Mouse (Mus musculus) midbrain, embryonic 13.5 days (tissue): Measurements from ENCODE around the gene Chmp4b. TPM values are rescaled to one million over a fixed set of nuclear protein-coding genes. Genes with fewer than 3 reads are reported as not detected.

Source experiments
- ATAC-seq: fragments of 200-750 bp; cut with Nextera tagmentation; 2 replicates; pipeline ENCODE4 v1.8.0; 2017; ENCODE audit warnings: mild to moderate bottlenecking, moderate TSS enrichment, moderate library complexity
- H3K27ac ChIP-seq: fragments of 300-500 bp; sonication (generic); 2 replicates; pipeline ENCODE4 v1.5.1; 2015; ENCODE audit warnings: inconsistent platforms, mild to moderate bottlenecking, moderate library complexity
- H3K27me3 ChIP-seq: fragments of 300-500 bp; sonication (generic); 2 replicates; pipeline ENCODE4 v1.6.1; 2015; ENCODE audit warnings: mild to moderate bottlenecking, inconsistent platforms
- H3K36me3 ChIP-seq: fragments of 300-500 bp; sonication (generic); 2 replicates; pipeline ENCODE4 v1.6.1; 2015; ENCODE audit warnings: mild to moderate bottlenecking, inconsistent platforms
- H3K4me1 ChIP-seq: fragments of 300-500 bp; sonication (generic); replicated peaks from 2 replicates; pipeline ENCODE4 v1.6.1; 2015; ENCODE audit warnings: inconsistent platforms
- H3K4me2 ChIP-seq: fragments of 300-500 bp; sonication (generic); replicated peaks from 2 replicates; pipeline ENCODE4 v1.6.1; 2015; ENCODE audit warnings: moderate library complexity, mild to moderate bottlenecking, inconsistent platforms
- H3K4me3 ChIP-seq: fragments of 300-500 bp; sonication (generic); replicated peaks from 2 replicates; pipeline ENCODE4 v1.5.1; 2015; ENCODE audit warnings: mild to moderate bottlenecking, inconsistent platforms
- H3K9ac ChIP-seq: fragments of 300-500 bp; sonication (generic); replicated peaks from 2 replicates; pipeline ENCODE4 v1.6.1; 2015; ENCODE audit warnings: mild to moderate bottlenecking, inconsistent platforms
- H3K9me3 ChIP-seq: fragments of 300-500 bp; sonication (generic); 2 replicates; pipeline ENCODE4 v1.6.1; 2016; ENCODE audit warnings: mild to moderate bottlenecking, inconsistent platforms
- whole genome bisulfite sequencing: fragments of 180-500 bp; shearing (Covaris S2); methylation state at CpG from one replicate; pipeline ENCODE4 v1.1.7; 2015; 5-methylcytosine and 5-hydroxymethylcytosine counted together
- polyA plus RNA-seq: library from polyadenylated mRNA; unstranded; fragments of >200 nt; fragmentation: Nextera tagmentation; extraction: Ambion mirVana; gene quantifications from 2 replicates; pipeline ENCODE4 v1.2.1, GENCODE M21; 2015

Chmp4b gene
- polyA plus RNA-seq, 1 experiment from 2014 or later: 27.2 TPM

DNA sequence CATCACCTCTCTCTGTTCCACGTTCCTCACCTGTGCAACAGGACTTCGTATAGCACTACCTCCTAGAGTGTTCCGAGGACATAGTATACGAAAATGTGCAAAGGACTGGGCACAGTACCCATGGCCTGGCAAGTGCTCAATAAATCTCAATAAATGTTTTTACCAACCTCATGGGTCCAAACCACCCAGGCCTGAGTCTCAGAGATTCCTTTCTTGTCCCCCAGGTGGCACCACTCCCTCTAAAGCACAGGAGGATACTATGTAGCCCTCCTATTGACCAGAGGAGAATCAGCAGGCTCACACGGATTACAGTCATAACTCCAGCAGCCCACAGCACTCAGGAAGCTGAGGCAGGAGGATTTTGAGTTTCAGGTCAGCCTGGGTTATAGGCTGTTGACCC is 4.9 kb upstream of the Chmp4b start:
- Histone ChIP-seq H3K9me3 (no peaks in the 10 kb centered on the region), H3K4me1 (0 out of 2 replicates have a peak, but pooled peaks cover 3% of the 10 kb centered on the region), H3K27ac (no peak overlapping the region), H3K4me2 (no peak overlapping the region), H3K4me3 (no peak overlapping the region), H3K9ac (no peak overlapping the region), H3K27me3 (no peaks in the 10 kb centered on the region), H3K36me3 (peaks cover 47% of the 10 kb centered on the region)
- no peak for ATAC-seq
- 82% methylated on average over 5 of the region's 5 CpGs for WGBS

GRCm38 (mm10) chr2:154648086-154648485 is 3.4 kb upstream of the Chmp4b start:
- H3K4me1 ChIP-seq: 0 out of 2 replicates have a peak, but pooled peaks cover 3% of the 10 kb centered on the region
- H3K4me3 ChIP-seq: no peak overlapping the region
- H3K4me2 ChIP-seq: no peak overlapping the region
- peaks cover 33% of the 10 kb centered on the region for H3K36me3 ChIP-seq
- H3K9ac ChIP-seq: no peak overlapping the region
- no peaks in the 10 kb centered on the region for H3K9me3 ChIP-seq
- no peak for ATAC-seq
- no peaks in the 10 kb centered on the region for H3K27me3 ChIP-seq
- H3K27ac ChIP-seq: no peak overlapping the region
- 18% methylated on average over 3 of the region's 3 CpGs for WGBS

GRCm38 (mm10) chr2:154650404-154650803 is 1.1 kb upstream of the Chmp4b start:
- H3K27me3 ChIP-seq: no peaks in the 10 kb centered on the region
- ATAC-seq: no peak
- 75% methylated on average over 3 of the region's 3 CpGs for WGBS
- H3K9me3 ChIP-seq: no peaks in the 10 kb centered on the region
- H3K4me3 ChIP-seq: no peak overlapping the region
- 0 out of 2 replicates have a peak, but pooled peaks cover 3% of the 10 kb centered on the region for H3K4me1 ChIP-seq
- H3K36me3 ChIP-seq: peaks cover 12% of the 10 kb centered on the region
- H3K4me2 ChIP-seq: no peak overlapping the region
- H3K9ac ChIP-seq: no peak overlapping the region
- H3K27ac ChIP-seq: no peak overlapping the region

- H3K36me3 ChIP-seq: no peaks in the 10 kb centered on the region
- WGBS: 94% methylated on average over 12 of the region's 12 CpGs
- H3K4me2 ChIP-seq: no peak overlapping the region
Measured at GRCm38 (mm10) chr2:154654976-154655375, 3.5 kb downstream of the Chmp4b start.

GRCm38 (mm10) chr2:154655878-154656414 is 4.4 kb downstream of the Chmp4b start:
- Histone ChIP-seq H3K9ac (peak overlapping the region; percentile 97; the same call in 1 of the 2 replicates), H3K27ac (no peak overlapping the region)
- WGBS: 90% methylated on average over 2 of the region's 2 CpGs

More at GRCm38 (mm10) chr2:154654976-154655375, 3.5 kb downstream of the Chmp4b start:
- Histone ChIP-seq H3K4me1 (peaks cover 26% of the 10 kb centered on the region), H3K4me3 (no peak overlapping the region), H3K27ac (no peak overlapping the region), H3K9ac (no peak overlapping the region), H3K9me3 (no peaks in the 10 kb centered on the region), H3K27me3 (no peaks in the 10 kb centered on the region)
- ATAC-seq: no peak

DNA sequence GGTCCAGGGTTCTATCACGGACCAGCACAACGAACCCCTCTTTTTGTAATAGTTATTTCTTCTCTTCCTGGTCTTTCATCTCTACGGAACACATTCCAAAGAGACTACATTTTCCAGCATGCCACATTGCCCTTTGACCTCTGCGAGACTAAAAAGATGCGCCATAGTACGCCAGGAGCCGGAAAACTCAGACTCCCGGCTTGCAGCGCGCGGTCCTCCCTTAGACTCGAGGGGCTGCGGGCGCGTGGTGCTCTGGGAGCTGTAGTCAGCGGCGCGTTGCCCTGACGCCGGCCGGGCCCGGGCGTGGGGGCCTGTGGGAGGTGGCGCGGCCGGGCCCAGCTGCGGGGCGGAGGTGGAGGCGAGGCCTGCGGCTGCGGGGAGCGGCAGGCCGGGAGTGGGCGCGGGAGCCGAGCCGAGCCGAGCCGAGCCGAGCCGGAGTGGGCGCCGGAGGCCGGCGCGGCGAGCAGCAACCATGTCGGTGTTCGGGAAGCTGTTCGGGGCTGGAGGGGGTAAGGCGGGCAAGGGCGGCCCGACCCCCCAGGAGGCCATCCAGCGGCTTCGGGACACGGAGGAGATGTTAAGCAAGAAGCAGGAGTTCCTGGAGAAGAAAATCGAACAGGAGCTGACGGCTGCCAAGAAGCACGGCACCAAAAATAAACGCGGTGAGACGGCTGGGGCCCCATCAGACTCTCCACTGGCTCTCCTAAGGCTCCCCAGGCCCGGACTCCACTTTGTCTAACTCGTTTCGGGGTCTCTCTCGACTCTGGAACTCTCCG is 5.4 kb downstream of the Chmp4b start:
- peak overlapping the region; percentile 76 for H3K27ac ChIP-seq
- ATAC-seq: peak; percentile 100
- H3K4me2 ChIP-seq: peak overlapping the region; percentile 99
- H3K9ac ChIP-seq: peak overlapping the region; percentile 97
- H3K27me3 ChIP-seq: no peaks in the 10 kb centered on the region
- H3K9me3 ChIP-seq: no peaks in the 10 kb centered on the region
- peak overlapping the region; percentile 95 for H3K4me3 ChIP-seq
- peaks cover 30% of the 10 kb centered on the region for H3K4me1 ChIP-seq
- WGBS: under 1% methylated on average over 67 of the region's 67 CpGs
- H3K36me3 ChIP-seq: peaks cover 8% of the 10 kb centered on the region

More at GRCm38 (mm10) chr2:154655878-154656414, 4.4 kb downstream of the Chmp4b start:
- no peaks in the 10 kb centered on the region for H3K9me3 ChIP-seq
- H3K4me1 ChIP-seq: peaks cover 30% of the 10 kb centered on the region
- peak overlapping the region; percentile 46 for H3K4me2 ChIP-seq
- peaks cover 6% of the 10 kb centered on the region for H3K36me3 ChIP-seq
- H3K27me3 ChIP-seq: no peaks in the 10 kb centered on the region
- ATAC-seq: no peak
- H3K4me3 ChIP-seq: peak overlapping the region; percentile 95; the same call in 1 of the 2 replicates

- Histone ChIP-seq H3K4me1 (peaks cover 30% of the 10 kb centered on the region), H3K27me3 (no peaks in the 10 kb centered on the region), H3K4me2 (peak overlapping the region; percentile 99), H3K27ac (peak overlapping the region; percentile 76; the same call in 1 of the 2 replicates), H3K36me3 (peaks cover 8% of the 10 kb centered on the region), H3K4me3 (peak overlapping the region; percentile 95), H3K9me3 (no peaks in the 10 kb centered on the region), H3K9ac (peak overlapping the region; percentile 97)
- 19% methylated on average over 12 of the region's 12 CpGs for WGBS
- ATAC-seq: 0 out of 2 replicates have a peak, but pooled peaks have one; percentile 3
Measured at GRCm38 (mm10) chr2:154657486-154658237, 6.2 kb downstream of the Chmp4b start.

DNA sequence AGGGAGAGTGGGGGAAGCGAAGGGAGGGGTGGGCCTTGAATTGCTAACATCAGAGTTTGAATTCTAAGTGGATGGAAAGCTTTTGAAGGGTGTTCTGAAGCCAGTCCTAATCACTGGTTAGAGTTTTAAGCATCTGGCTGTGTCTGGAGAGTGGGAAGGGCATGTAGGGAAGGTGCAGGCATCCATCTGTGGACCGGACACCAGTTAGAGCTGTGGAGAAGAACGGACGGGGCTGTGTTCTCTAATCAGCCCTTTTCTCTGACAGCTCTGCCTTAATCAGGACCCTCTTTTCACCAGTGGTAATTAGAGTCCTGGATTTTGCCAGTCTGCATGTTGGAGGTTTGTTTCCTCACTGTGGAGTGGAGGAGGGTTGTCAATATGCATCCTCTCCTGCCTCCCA is 7.6 kb downstream of the Chmp4b start:
- H3K4me1 ChIP-seq: peaks cover 30% of the 10 kb centered on the region
- no peaks in the 10 kb centered on the region for H3K27me3 ChIP-seq
- peak overlapping the region; percentile 97; the same call in 1 of the 2 replicates for H3K9ac ChIP-seq
- ATAC-seq: no peak
- peaks cover 9% of the 10 kb centered on the region for H3K36me3 ChIP-seq
- H3K4me3 ChIP-seq: peak overlapping the region; percentile 95; the same call in 1 of the 2 replicates
- H3K9me3 ChIP-seq: no peaks in the 10 kb centered on the region
- peak overlapping the region; percentile 99 for H3K4me2 ChIP-seq
- no peak overlapping the region for H3K27ac ChIP-seq
- WGBS: 82% methylated on average over 4 of the region's 4 CpGs

GRCm38 (mm10) chr2:154659531-154660074 is 8.1 kb downstream of the Chmp4b start:
- Histone ChIP-seq H3K4me1 (peaks cover 30% of the 10 kb centered on the region), H3K9ac (peak overlapping the region; percentile 97; the same call in 1 of the 2 replicates), H3K4me2 (peak overlapping the region; percentile 99), H3K9me3 (no peaks in the 10 kb centered on the region), H3K36me3 (peaks cover 15% of the 10 kb centered on the region), H3K4me3 (0 out of 2 replicates have a peak overlapping the region, but pooled peaks have one; percentile 95), H3K27me3 (no peaks in the 10 kb centered on the region), H3K27ac (no peak overlapping the region)
- no peak for ATAC-seq
- 88% methylated on average over 4 of the region's 5 CpGs for WGBS

DNA sequence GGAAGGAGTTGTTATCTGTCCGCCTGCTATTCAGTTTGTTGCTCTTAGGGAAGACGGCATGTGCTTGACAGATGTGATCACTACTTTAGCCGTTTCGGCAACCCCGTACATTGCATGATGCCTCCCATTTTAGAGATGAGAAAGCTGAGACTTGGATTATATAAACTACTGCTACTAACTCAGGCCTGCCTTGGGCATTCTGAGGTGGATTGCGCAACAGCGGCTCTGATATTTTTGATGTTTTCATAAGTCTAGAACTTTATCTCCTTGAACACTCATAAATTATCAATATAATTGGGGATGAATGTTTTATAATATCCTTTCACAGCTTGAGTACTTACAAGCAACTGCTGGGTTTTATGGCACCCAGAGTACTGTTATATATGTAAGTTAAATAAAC is 17.2 kb downstream of the Chmp4b start:
- Histone ChIP-seq H3K9ac (no peak overlapping the region), H3K4me2 (no peak overlapping the region), H3K9me3 (no peaks in the 10 kb centered on the region), H3K27me3 (no peaks in the 10 kb centered on the region), H3K4me3 (no peak overlapping the region), H3K36me3 (peaks cover 14% of the 10 kb centered on the region; the same call in 1 of the 2 replicates), H3K27ac (no peak overlapping the region), H3K4me1 (no peaks in the 10 kb centered on the region)
- WGBS: 90% methylated on average over 7 of the region's 7 CpGs
- ATAC-seq: no peak

DNA sequence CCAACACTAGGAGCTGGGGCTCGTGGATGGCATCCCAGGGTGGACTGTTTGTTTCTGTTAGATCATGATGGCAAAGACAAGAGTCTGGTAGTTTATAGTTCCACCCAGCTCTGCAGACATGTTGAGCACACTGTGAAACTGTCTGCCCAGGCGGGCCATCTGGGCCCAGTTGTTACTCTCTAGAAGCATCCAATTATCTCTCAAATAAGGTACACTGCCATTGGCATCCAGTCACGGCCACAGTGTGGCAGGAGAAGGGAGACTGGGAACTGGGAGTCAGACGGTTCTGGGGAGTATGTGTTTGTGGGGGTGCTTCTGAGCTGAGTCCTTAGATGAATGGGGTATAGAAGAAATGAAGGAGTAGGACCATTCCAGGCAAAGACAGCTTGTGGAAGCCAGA is 18.6 kb downstream of the Chmp4b start:
- no peak for ATAC-seq
- WGBS: 84% methylated on average over 4 of the region's 4 CpGs
- Histone ChIP-seq H3K27ac (no peak overlapping the region), H3K36me3 (peaks cover 7% of the 10 kb centered on the region; the same call in 1 of the 2 replicates), H3K4me1 (no peaks in the 10 kb centered on the region), H3K9ac (no peak overlapping the region), H3K27me3 (no peaks in the 10 kb centered on the region), H3K4me3 (no peak overlapping the region), H3K9me3 (no peaks in the 10 kb centered on the region), H3K4me2 (no peak overlapping the region)
